Mouse (Mus musculus) stomach, embryonic 14.5 days (tissue): ENCODE measurements around the gene Olfr630. TPM values are rescaled to one million over a fixed set of nuclear protein-coding genes. Genes with fewer than 3 reads are reported as not detected.
"Not testable (repeated sequence)": the region's sequence is repeated elsewhere in the genome, so short reads cannot be mapped to it uniquely, and the experiment has no call there.

Experiments used
- ATAC-seq: fragments of 200-750 bp; cut with Nextera tagmentation; 2 replicates; pipeline ENCODE4 v1.8.0; 2017; ENCODE audit warnings: low read depth, moderate TSS enrichment; ENCODE audit not compliant: insufficient number of reproducible peaks, insufficient read depth, low FRiP score
- H3K27ac ChIP-seq: fragments of 300-500 bp; sonication (generic); 2 replicates; pipeline ENCODE4 v1.5.1; 2014; ENCODE audit warnings: mild to moderate bottlenecking, low read length, moderate library complexity, mixed read lengths
- H3K27me3 ChIP-seq: fragments of 300-500 bp; sonication (generic); 2 replicates; pipeline ENCODE4 v1.6.1; 2014; ENCODE audit warnings: low read length, control low read depth, mixed read lengths; ENCODE audit not compliant: control insufficient read depth, insufficient read depth
- H3K36me3 ChIP-seq: fragments of 300-500 bp; sonication (generic); 2 replicates; pipeline ENCODE4 v1.6.1; 2014; ENCODE audit warnings: mild to moderate bottlenecking, control low read depth, low read length, moderate library complexity, mixed read lengths; ENCODE audit not compliant: control insufficient read depth, insufficient read depth
- H3K4me1 ChIP-seq: fragments of 300-500 bp; sonication (generic); 2 replicates; pipeline ENCODE4 v1.6.1; 2014; ENCODE audit warnings: low read length, control low read depth, mixed read lengths; ENCODE audit not compliant: control insufficient read depth, insufficient read depth
- H3K4me2 ChIP-seq: fragments of 300-500 bp; sonication (generic); replicated peaks from 2 replicates; pipeline ENCODE4 v1.6.1; 2014; ENCODE audit warnings: low read depth, low read length, control low read depth
- H3K4me3 ChIP-seq: fragments of 300-500 bp; sonication (generic); 2 replicates; pipeline ENCODE4 v1.5.1; 2014; ENCODE audit warnings: low read depth, low read length, control low read depth
- H3K9ac ChIP-seq: fragments of 300-500 bp; sonication (generic); replicated peaks from 2 replicates; pipeline ENCODE4 v1.6.1; 2014; ENCODE audit warnings: low read depth, mild to moderate bottlenecking, control low read depth, low read length, moderate library complexity, mixed read lengths
- H3K9me3 ChIP-seq: fragments of 300-500 bp; sonication (generic); 2 replicates; pipeline ENCODE4 v1.6.1; 2016; ENCODE audit warnings: low read depth, low read length, control low read depth; ENCODE audit not compliant: control insufficient read depth
- WGBS: fragments of 180-500 bp; shearing (Covaris S2); extraction: QIAGEN DNeasy Blood & Tissue Kit; methylation state at CpG from one replicate; pipeline ENCODE4 v1.1.7; 2014; 5-methylcytosine and 5-hydroxymethylcytosine counted together
- polyA plus RNA-seq: library from polyadenylated mRNA; unstranded; fragments of >200 nt; fragmentation: Nextera tagmentation; extraction: Ambion mirVana; gene quantifications from 2 replicates; pipeline ENCODE4 v1.2.1, GENCODE M21; 2014

The Olfr630 gene
- polyA plus RNA-seq, result not detected in 2 replicates

DNA sequence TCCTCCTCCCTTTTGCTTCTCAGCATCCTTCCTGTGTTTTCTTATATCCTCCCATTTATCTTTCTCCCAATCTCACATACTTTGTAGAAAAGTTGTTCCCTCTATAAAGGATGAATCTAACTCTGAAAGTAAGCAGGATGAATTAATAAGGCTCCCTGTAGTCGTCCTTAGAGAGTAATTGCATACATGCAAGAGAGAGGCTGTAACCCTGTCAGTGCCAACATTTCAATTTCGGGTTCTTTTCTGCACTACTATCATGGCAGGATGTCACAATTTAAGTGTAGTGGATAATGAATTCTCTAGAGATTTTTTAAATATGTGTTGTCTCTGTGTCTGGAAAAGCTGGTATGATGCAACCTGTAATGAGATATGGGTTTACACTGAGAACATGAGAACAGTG lies at the start of gene Olfr630:
Gene Olfr630 (minus strand): TSS at position 101 of the 400 bp plus-strand sequence.
- H3K9me3 ChIP-seq, result no peaks in the 10 kb centered on the region
- H3K27me3 ChIP-seq, result no peaks in the 10 kb centered on the region
- WGBS, result 35% methylated on average over 2 of the region's 2 CpGs
- H3K27ac ChIP-seq, result no peak within 1 kb of the TSS
- H3K36me3 ChIP-seq, result no peaks in the 10 kb centered on the region
- ATAC-seq, result no peak
- no peak within 1 kb of the TSS for H3K4me3 ChIP-seq
- no peak within 1 kb of the TSS for H3K9ac ChIP-seq
- H3K4me2 ChIP-seq, result no peak within 1 kb of the TSS
- H3K4me1 ChIP-seq, result no peaks in the 10 kb centered on the region

- Histone ChIP-seq H3K27me3 (no peaks in the 10 kb centered on the region), H3K9ac (no peak overlapping the region), H3K36me3 (no peaks in the 10 kb centered on the region), H3K4me3 (no peak overlapping the region), H3K9me3 (no peaks in the 10 kb centered on the region), H3K4me1 (no peaks in the 10 kb centered on the region), H3K27ac (no peak overlapping the region), H3K4me2 (no peak overlapping the region)
- 59% methylated on average over 1 of the region's 1 CpGs for WGBS
- no peak for ATAC-seq
Measured at GRCm38 (mm10) chr7:103806856-103807255, 49.7 kb upstream of the Olfr630 start.

DNA sequence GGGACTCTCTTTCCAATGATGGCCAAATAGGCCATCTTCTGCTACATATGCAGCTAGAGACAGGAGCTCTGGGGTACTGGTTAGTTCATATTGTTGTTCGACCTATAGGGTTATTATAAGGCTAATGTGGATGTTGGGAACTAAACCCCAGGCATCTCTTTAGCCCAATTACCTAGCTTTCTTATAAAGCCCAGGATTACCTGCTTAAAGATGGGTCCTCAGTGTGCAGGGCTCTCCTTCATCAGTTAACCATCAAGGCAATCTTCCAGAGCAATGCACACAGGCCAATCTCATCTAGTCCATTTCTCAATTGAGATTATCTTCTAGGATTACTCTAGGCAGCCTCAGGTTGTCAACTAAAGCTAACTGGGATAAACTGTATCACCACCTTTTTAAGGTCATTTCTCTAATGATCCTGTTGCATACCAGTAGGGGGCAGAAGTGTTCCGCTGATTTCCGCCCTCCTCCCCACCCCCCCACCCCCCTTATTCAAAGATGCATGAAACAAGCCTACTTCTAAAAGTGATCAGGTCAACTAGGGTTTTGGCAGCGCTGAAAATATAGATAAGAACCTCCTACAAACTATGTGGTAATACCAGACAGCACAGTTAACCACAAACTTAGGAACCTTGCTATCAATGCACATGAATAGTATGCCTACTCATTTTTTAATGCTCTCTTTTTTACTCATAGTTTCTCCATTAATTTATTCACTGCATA lies 35.7 kb upstream of the Olfr630 start:
- Histone ChIP-seq H3K4me3 (no peak overlapping the region), H3K4me2 (no peak overlapping the region), H3K9me3 (no peaks in the 10 kb centered on the region), H3K27me3 (no peaks in the 10 kb centered on the region), H3K36me3 (no peaks in the 10 kb centered on the region), H3K27ac (no peak overlapping the region), H3K9ac (no peak overlapping the region), H3K4me1 (no peaks in the 10 kb centered on the region)
- no peak for ATAC-seq
- WGBS, result 28% methylated on average over 4 of the region's 4 CpGs

DNA sequence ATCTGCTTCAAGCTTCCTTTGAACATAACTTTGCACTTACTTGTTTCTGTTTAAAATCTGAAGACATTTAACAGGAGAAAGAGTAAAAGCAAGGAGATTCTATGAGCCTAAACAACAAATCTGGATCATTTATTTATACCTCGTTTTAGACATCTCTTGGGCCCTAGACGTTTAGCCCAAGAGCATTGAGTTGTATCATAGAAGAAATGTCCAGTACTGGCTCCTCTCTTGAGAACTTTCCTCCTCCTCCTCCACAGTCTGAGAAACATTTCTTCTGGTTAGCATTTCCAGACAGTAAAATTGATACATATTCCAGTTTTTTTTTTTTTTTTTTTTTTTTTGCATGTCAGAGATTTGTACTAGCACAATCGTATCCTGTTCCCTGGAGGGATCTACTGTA lies 34.6 kb upstream of the Olfr630 start, which contains the start of gene Olfr67:
Gene Olfr67 (minus strand): TSS at position 101 of the 400 bp plus-strand sequence.
- Histone ChIP-seq H3K9me3 (no peaks in the 10 kb centered on the region), H3K4me1 (no peaks in the 10 kb centered on the region), H3K27me3 (no peaks in the 10 kb centered on the region), H3K4me3 (no peak within 1 kb of the TSS), H3K27ac (no peak within 1 kb of the TSS), H3K9ac (no peak within 1 kb of the TSS), H3K4me2 (no peak within 1 kb of the TSS), H3K36me3 (no peaks in the 10 kb centered on the region)
- no peak for ATAC-seq
- WGBS, result 67% methylated on average over 3 of the region's 3 CpGs

- Histone ChIP-seq H3K9ac (no peak within 1 kb of the TSS), H3K4me1 (no peaks in the 10 kb centered on the region), H3K27ac (no peak within 1 kb of the TSS), H3K4me2 (no peak within 1 kb of the TSS), H3K4me3 (no peak within 1 kb of the TSS), H3K27me3 (no peaks in the 10 kb centered on the region), H3K9me3 (no peaks in the 10 kb centered on the region), H3K36me3 (no peaks in the 10 kb centered on the region)
- WGBS, result 83% methylated on average over 3 of the region's 3 CpGs
- ATAC-seq, result no peak
Measured at GRCm38 (mm10) chr7:103779598-103779997, 22.5 kb upstream of the Olfr630 start, which contains the start of gene Olfr68. Olfr68 (minus strand) TSS chr7:103779698.

DNA sequence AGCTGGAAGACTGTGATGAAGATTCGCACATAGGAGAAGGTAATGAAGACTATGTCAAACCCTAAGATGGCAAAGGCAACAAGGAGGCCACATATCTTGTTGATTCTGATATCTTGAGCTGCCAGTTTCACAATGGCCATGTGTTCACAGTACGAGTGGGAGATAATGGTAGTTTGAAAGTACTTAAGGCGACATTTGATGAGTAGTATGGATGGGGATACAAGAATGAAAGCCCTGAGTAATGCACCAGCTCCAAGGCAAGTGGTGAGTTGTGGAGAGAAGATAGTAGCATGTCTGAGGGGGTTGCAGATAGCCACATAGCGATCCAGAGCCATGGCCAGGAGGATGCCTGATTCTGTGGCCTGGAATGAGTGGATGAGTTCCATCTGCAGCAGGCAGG lies 20.5 kb upstream of the Olfr630 start:
- H3K4me1 ChIP-seq, H3K4me3 ChIP-seq, H3K9me3 ChIP-seq, H3K36me3 ChIP-seq, H3K9ac ChIP-seq, H3K4me2 ChIP-seq, ATAC-seq, H3K27ac ChIP-seq, H3K27me3 ChIP-seq: not testable (repeated sequence)
- 83% methylated on average over 3 of the region's 4 CpGs for WGBS

- WGBS, result 72% methylated on average over 2 of the region's 2 CpGs
- H3K36me3 ChIP-seq, result no peaks in the 10 kb centered on the region
- no peak within 1 kb of the TSS for H3K9ac ChIP-seq
- no peak within 1 kb of the TSS for H3K4me3 ChIP-seq
- H3K4me1 ChIP-seq, result no peaks in the 10 kb centered on the region
- no peaks in the 10 kb centered on the region for H3K9me3 ChIP-seq
- H3K4me2 ChIP-seq, result no peak within 1 kb of the TSS
- no peak for ATAC-seq
- no peak within 1 kb of the TSS for H3K27ac ChIP-seq
- H3K27me3 ChIP-seq, result no peaks in the 10 kb centered on the region
Measured at GRCm38 (mm10) chr7:103771494-103771893, 14.4 kb upstream of the Olfr630 start, which contains the start of gene Olfr69. Olfr69 (minus strand) TSS chr7:103771594.

DNA sequence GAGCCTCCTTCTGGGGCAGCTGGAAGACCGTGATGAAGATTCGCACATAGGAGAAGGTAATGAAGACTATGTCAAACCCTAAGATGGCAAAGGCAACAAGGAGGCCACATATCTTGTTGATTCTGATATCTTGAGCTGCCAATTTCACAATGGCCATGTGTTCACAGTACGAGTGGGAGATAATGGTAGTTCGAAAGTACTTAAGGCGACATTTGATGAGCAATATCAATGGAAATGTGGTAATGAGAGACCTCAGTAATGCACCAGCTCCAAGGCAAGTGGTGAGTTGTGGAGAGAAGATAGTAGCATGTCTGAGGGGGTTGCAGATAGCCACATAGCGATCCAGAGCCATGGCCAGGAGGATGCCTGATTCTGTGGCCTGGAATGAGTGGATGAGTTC lies 10.6 kb upstream of the Olfr630 start:
- H3K36me3 ChIP-seq, H3K9me3 ChIP-seq, H3K4me2 ChIP-seq, H3K27me3 ChIP-seq, H3K9ac ChIP-seq, H3K4me3 ChIP-seq, H3K4me1 ChIP-seq, ATAC-seq, H3K27ac ChIP-seq: not testable (repeated sequence)
- WGBS, result 91% methylated on average over 5 of the region's 6 CpGs

GRCm38 (mm10) chr7:103762212-103762611 lies 5.1 kb upstream of the Olfr630 start:
- not testable (repeated sequence) for H3K4me1 ChIP-seq, H3K9ac ChIP-seq, H3K4me3 ChIP-seq, H3K27me3 ChIP-seq, H3K9me3 ChIP-seq, H3K27ac ChIP-seq, H3K36me3 ChIP-seq, ATAC-seq, H3K4me2 ChIP-seq
- 92% methylated on average over 6 of the region's 6 CpGs for WGBS
